Mouse (Mus musculus) lung, postnatal 0 days (tissue): Measurements from ENCODE around the gene Pld3. TPM values are rescaled to one million over a fixed set of nuclear protein-coding genes. Genes with fewer than 3 reads are reported as not detected.

Source experiments
- ATAC-seq: fragments of 200-750 bp; cut with Nextera tagmentation; 2 replicates; pipeline ENCODE4 v1.8.0; 2017; ENCODE audit warnings: moderate library complexity
- DNase-seq: peaks from one replicate; pipeline ENCODE4 v3.0.0-alpha.2; 2016; ENCODE audit warnings: low spot score
- H3K27ac ChIP-seq: fragments of 300-500 bp; sonication (generic); 2 replicates; pipeline ENCODE4 v1.5.1; 2014; ENCODE audit warnings: antibody characterized with exemption, mild to moderate bottlenecking, low read length, mixed read lengths
- H3K27me3 ChIP-seq: fragments of 300-500 bp; sonication (generic); replicated peaks from 2 replicates; pipeline ENCODE4 v1.6.1; 2014; ENCODE audit warnings: low read length, mixed read lengths; ENCODE audit not compliant: insufficient read depth
- H3K36me3 ChIP-seq: fragments of 300-500 bp; sonication (generic); 2 replicates; pipeline ENCODE4 v1.6.1; 2014; ENCODE audit warnings: low read length, mixed read lengths; ENCODE audit not compliant: insufficient read depth
- H3K4me1 ChIP-seq: fragments of 300-500 bp; sonication (generic); 2 replicates; pipeline ENCODE4 v1.6.1; 2014; ENCODE audit warnings: antibody characterized with exemption, low read depth, low read length, mixed read lengths; ENCODE audit not compliant: insufficient read depth
- H3K4me2 ChIP-seq: fragments of 300-500 bp; sonication (generic); replicated peaks from 2 replicates; pipeline ENCODE4 v1.6.1; 2014; ENCODE audit warnings: low read depth, mild to moderate bottlenecking, low read length, moderate library complexity, mixed read lengths
- H3K4me3 ChIP-seq: fragments of 300-500 bp; sonication (generic); 2 replicates; pipeline ENCODE4 v1.5.1; 2014; ENCODE audit warnings: low read depth, low read length
- H3K9ac ChIP-seq: fragments of 300-500 bp; sonication (generic); replicated peaks from 2 replicates; pipeline ENCODE4 v1.6.1; 2014; ENCODE audit warnings: low read depth, mild to moderate bottlenecking
- H3K9me3 ChIP-seq: fragments of 300-500 bp; sonication (generic); 2 replicates; pipeline ENCODE4 v1.6.1; 2016; ENCODE audit warnings: low read length, mixed read lengths
- CTCF ChIP-seq: IDR thresholded peaks from 2 replicates; pipeline ENCODE4 v1.5.1; 2016; ENCODE audit warnings: antibody characterized with exemption, mild to moderate bottlenecking
- EP300 ChIP-seq: IDR thresholded peaks from 2 replicates; pipeline ENCODE4 v1.6.1; 2016; ENCODE audit warnings: antibody characterized with exemption, mild to moderate bottlenecking, control low read depth
- WGBS: fragments of 180-500 bp; shearing (Covaris S2); extraction: QIAGEN DNeasy Blood & Tissue Kit; methylation state at CpG from one replicate; pipeline ENCODE4 v1.1.7; 2014; 5-methylcytosine and 5-hydroxymethylcytosine counted together
- polyA plus RNA-seq: library from polyadenylated mRNA; unstranded; fragments of >200 nt; fragmentation: Nextera tagmentation; extraction: Ambion mirVana; gene quantifications from 2 replicates; pipeline ENCODE4 v1.2.1, GENCODE M21; 2015

Pld3 gene
- polyA plus RNA-seq: 92.4 and 94.5 TPM in 2 replicates

DNA sequence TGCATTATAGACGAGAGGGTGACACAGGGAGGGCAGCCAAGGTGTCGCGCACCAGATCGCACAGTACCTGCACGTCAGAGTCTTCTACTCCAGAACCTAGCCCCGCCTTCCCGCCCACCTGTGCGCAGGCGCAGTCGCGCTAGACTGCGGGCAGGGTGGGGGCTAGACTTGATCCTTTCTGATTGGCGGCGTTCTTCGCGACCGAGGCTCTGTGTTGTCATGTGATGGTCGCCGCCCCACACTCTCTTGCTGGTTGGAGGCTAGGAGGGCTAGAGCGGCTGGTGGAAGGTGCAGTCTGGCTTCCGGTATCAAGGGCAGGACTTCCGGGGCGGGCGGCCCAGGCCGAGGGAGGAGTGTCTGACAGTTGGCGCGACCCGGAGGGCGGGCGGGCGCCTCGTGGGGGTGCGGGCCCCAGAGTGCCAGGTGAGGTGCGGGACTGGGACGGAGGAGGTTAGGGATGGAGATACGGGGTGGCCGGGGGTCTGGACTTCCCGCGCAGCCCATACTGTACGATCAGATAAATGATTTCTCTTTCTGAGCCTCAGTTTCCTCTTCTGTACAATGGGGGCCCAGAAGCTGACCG is at the start of gene Pld3, which contains the start of gene 2310022A10Rik:
Pld3 (minus strand) TSS at position 288 of the 583 bp plus-strand sequence.
2310022A10Rik (plus strand) TSS at position 303 of the 583 bp plus-strand sequence.
- Histone ChIP-seq H3K27me3 (no peaks in the 10 kb centered on the region), H3K36me3 (no peaks in the 10 kb centered on the region), H3K4me3 (peak within 1 kb of the TSS; percentile 62), H3K27ac (peak within 1 kb of the TSS; percentile 33), H3K4me2 (peak within 1 kb of the TSS; percentile 74), H3K9me3 (no peaks in the 10 kb centered on the region), H3K9ac (peak within 1 kb of the TSS; percentile 54), H3K4me1 (no peaks in the 10 kb centered on the region; the same call in 1 of the 2 replicates)
- under 1% methylated on average over 30 of the region's 41 CpGs for WGBS
- DNase-seq (peak; percentile 99), ATAC-seq (peak; percentile 100)
- TF ChIP-seq CTCF: no peak
- TF ChIP-seq EP300: no peak

- peaks cover 40% of the 10 kb centered on the region for H3K4me1 ChIP-seq
- 63% methylated on average over 2 of the region's 2 CpGs for WGBS
- H3K4me3 ChIP-seq: no peak overlapping the region
- TF ChIP-seq EP300 (no peak), CTCF (no peak)
- H3K9me3 ChIP-seq: no peaks in the 10 kb centered on the region
- ATAC-seq (no peak), DNase-seq (no peak)
- no peak overlapping the region for H3K9ac ChIP-seq
- H3K4me2 ChIP-seq: no peak overlapping the region
- no peaks in the 10 kb centered on the region for H3K36me3 ChIP-seq
- H3K27ac ChIP-seq: peak overlapping the region; percentile 15; the same call in 1 of the 2 replicates
- no peaks in the 10 kb centered on the region for H3K27me3 ChIP-seq
Observed at GRCm38 (mm10) chr7:27602161-27602560, 49.1 kb upstream of the Pld3 start.

DNA sequence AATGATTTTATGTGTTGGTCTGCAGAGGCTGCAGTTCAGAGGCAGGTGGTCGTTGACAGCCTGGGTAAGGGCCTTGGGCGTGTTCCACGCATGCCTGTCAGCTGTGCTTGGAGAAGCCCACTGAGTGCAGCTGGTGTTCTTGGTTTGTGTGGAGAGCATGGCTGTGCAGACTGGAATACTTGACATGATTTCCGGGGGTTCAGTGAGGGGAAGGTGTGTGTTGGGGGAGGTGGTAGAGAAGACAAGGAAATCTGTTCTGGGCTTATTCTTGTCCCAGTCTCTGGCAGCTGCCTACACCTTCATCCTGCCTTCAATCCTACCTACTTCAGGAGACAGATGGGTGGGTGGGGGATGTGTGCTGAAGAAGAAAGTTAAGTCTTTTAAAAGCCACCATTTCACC is 48.6 kb upstream of the Pld3 start:
- Histone ChIP-seq H3K27me3 (no peaks in the 10 kb centered on the region), H3K4me2 (no peak overlapping the region), H3K4me1 (peaks cover 40% of the 10 kb centered on the region), H3K9ac (no peak overlapping the region), H3K27ac (0 out of 2 replicates have a peak overlapping the region, but pooled peaks have one; percentile 15), H3K4me3 (no peak overlapping the region), H3K36me3 (no peaks in the 10 kb centered on the region), H3K9me3 (no peaks in the 10 kb centered on the region)
- DNase-seq: no peak
- WGBS: 44% methylated on average over 4 of the region's 4 CpGs
- ATAC-seq: no peak
- TF ChIP-seq CTCF (no peak), EP300 (no peak)

DNA sequence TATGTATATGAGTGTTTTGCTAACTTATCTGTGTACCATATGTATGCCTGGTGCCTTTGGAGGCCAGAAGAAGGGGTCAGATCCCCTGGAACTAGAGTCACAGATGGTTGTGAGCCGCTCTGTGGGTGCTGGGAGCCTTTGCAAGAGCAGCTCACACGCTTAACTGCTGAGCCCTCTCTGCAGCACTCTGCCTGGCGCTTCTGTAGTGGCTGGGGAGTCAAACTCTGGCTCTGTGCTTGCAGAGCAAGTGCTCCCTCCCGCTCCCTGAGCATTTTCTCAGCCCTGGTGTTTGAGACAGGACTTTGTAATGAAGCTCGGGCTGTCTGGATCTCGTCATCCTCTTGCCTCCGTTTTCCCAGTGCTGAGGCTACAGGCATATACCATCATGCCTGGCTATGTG is 45.0 kb upstream of the Pld3 start:
- DNase-seq (no peak), ATAC-seq (no peak)
- H3K4me3 ChIP-seq: no peak overlapping the region
- H3K36me3 ChIP-seq: no peaks in the 10 kb centered on the region
- H3K4me1 ChIP-seq: peaks cover 39% of the 10 kb centered on the region
- no peaks in the 10 kb centered on the region for H3K9me3 ChIP-seq
- no peak overlapping the region for H3K9ac ChIP-seq
- TF ChIP-seq CTCF (no peak), EP300 (no peak)
- no peaks in the 10 kb centered on the region for H3K27me3 ChIP-seq
- H3K27ac ChIP-seq: no peak overlapping the region
- WGBS: 73% methylated on average over 7 of the region's 7 CpGs
- no peak overlapping the region for H3K4me2 ChIP-seq

GRCm38 (mm10) chr7:27596586-27597503 is 43.8 kb upstream of the Pld3 start:
- peak; percentile 12; the same call in 1 of the 2 replicates for ATAC-seq

DNA sequence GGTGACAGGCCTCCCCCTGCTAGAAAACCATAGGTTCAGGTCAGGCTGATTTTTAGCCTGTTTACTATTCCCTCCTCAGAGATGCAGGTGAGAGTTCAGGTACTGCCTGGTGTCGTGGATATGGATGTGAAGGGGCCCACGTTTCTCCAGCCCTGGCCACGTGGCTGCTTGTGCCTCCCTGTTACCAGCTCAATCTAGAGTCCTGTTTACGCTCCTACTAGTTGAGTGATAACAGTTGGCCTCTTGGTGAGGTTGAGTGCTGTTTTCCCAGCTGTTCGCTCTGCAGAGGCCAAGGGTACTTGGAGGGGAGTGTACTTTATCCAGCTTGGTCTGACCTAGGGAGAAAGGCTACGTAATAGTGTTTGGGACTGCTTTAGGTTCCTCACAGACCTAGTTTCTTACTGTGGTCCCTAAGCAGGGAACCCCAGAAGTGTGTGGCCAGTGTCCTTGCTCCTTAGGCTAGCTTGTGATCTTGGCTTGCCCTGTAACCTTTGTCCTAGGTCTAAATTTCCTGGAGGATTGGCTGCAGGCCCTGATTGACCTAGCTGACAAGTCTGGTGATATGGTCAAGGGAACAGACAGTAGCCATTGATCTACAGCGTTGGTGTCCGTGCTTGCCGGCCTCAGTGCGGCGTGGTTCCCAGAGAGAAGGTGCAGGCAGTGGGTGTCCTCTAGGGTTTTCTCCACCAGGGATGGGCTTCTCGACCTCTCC is 40.1 kb upstream of the Pld3 start:
- H3K27ac ChIP-seq: peak overlapping the region; percentile 96
- H3K9me3 ChIP-seq: no peaks in the 10 kb centered on the region
- peak overlapping the region; percentile 65 for H3K4me2 ChIP-seq
- H3K36me3 ChIP-seq: no peaks in the 10 kb centered on the region
- peak overlapping the region; percentile 88; the same call in 1 of the 2 replicates for H3K9ac ChIP-seq
- DNase-seq: peak; percentile 88
- WGBS: 44% methylated on average over 12 of the region's 12 CpGs
- peaks cover 27% of the 10 kb centered on the region; the same call in 1 of the 2 replicates for H3K4me1 ChIP-seq
- TF ChIP-seq EP300: 0 out of 2 replicates have a peak, but pooled peaks have one; percentile 44
- no peak for TF ChIP-seq CTCF
- peak overlapping the region; percentile 79; the same call in 1 of the 2 replicates for H3K4me3 ChIP-seq
- peak; percentile 45 for ATAC-seq
- no peaks in the 10 kb centered on the region for H3K27me3 ChIP-seq

More at GRCm38 (mm10) chr7:27596586-27597503, 43.8 kb upstream of the Pld3 start:
- Histone ChIP-seq H3K9me3 (no peaks in the 10 kb centered on the region), H3K36me3 (no peaks in the 10 kb centered on the region), H3K4me2 (peak overlapping the region; percentile 11; the same call in 1 of the 2 replicates), H3K4me1 (peaks cover 34% of the 10 kb centered on the region), H3K27ac (peak overlapping the region; percentile 52), H3K27me3 (no peaks in the 10 kb centered on the region), H3K4me3 (no peak overlapping the region), H3K9ac (no peak overlapping the region)
- 43% methylated on average over 10 of the region's 10 CpGs for WGBS
- peak; percentile 69 for DNase-seq
- TF ChIP-seq CTCF: no peak
- TF ChIP-seq EP300: no peak
